Mouse (Mus musculus): ENCODE measurements around the gene Mxd1. TPM values are rescaled to one million over a fixed set of nuclear protein-coding genes. Genes with fewer than 3 reads are reported as not detected.

Gene Mxd1
- total RNA-seq, 1 experiment: 4.0 TPM

GRCm38 (mm10) chr6:86637860-86638259 lies 31.1 kb downstream of the Mxd1 start:
- H3K36me3 ChIP-seq (ENCODE audit: control insufficient read depth, insufficient read depth, low read length, poor library complexity, severe bottlenecking): no peaks in the 10 kb centered on the region
- peaks cover 2 to 4% of the 10 kb centered on the region in 2 experiments; a peak in 1 of 4 replicates for H3K4me1 ChIP-seq (ENCODE audit: control insufficient read depth in 2 of 2, insufficient read depth in 2 of 2, low read length in 2 of 2, poor library complexity in 1 of 2)
- H3K27ac ChIP-seq (ENCODE audit: insufficient read depth, low read depth, low read length, poor library complexity, severe bottlenecking): no peak overlapping the region
- in situ Hi-C loops (cut with MboI; ENCODE audit: low sequenced_read_pairs in 2 of 2, unreplicated experiment in 2 of 2): no loop called here
- TF ChIP-seq ZNF384 (IDR thresholded peaks at IDR 0.05; ENCODE audit: low read depth, low read length): no peak
- TF ChIP-seq ZC3H11A (IDR thresholded peaks at IDR 0.05; ENCODE audit: borderline replicate concordance, low read depth, low read length): no peak
- no peak for TF ChIP-seq MAFK (IDR thresholded peaks at IDR 0.05; ENCODE audit: insufficient read depth, low read depth, low read length)
- TF ChIP-seq HCFC1 (IDR thresholded peaks at IDR 0.05; ENCODE audit: borderline replicate concordance, insufficient read depth, low read length): no peak
- no peak overlapping the region for H3K9ac ChIP-seq (ENCODE audit: insufficient read depth, low read depth, low read length, poor library complexity, severe bottlenecking)
- H3K4me3 ChIP-seq (ENCODE audit: insufficient read depth in 1 of 2, low read depth in 1 of 2, low read length in 2 of 2, poor library complexity in 1 of 2, severe bottlenecking in 1 of 2): no peak overlapping the region
- no peaks in the 10 kb centered on the region for H3K9me3 ChIP-seq (ENCODE audit: control insufficient read depth, insufficient read depth, low read depth, low read length)
- DNase-seq (ENCODE audit: low read depth, low spot score): no peak

GRCm38 (mm10) chr6:86637171-86637835 lies 31.7 kb downstream of the Mxd1 start:
- H3K36me3 ChIP-seq (ENCODE audit: control insufficient read depth, insufficient read depth, low read length, poor library complexity, severe bottlenecking): no peaks in the 10 kb centered on the region
- in situ Hi-C loops (cut with MboI; ENCODE audit: low sequenced_read_pairs in 2 of 2, unreplicated experiment in 2 of 2): no loop called here
- no peak overlapping the region for H3K27ac ChIP-seq (ENCODE audit: insufficient read depth, low read depth, low read length, poor library complexity, severe bottlenecking)
- no peak for TF ChIP-seq ZC3H11A (IDR thresholded peaks at IDR 0.05; ENCODE audit: borderline replicate concordance, low read depth, low read length)
- TF ChIP-seq HCFC1 (IDR thresholded peaks at IDR 0.05; ENCODE audit: borderline replicate concordance, insufficient read depth, low read length): no peak
- no peak for TF ChIP-seq MAFK (IDR thresholded peaks at IDR 0.05; ENCODE audit: insufficient read depth, low read depth, low read length)
- TF ChIP-seq CHD2 (IDR thresholded peaks at IDR 0.05; ENCODE audit: low read depth, low read length): no peak
- no peak for TF ChIP-seq ZNF384 (IDR thresholded peaks at IDR 0.05; ENCODE audit: low read depth, low read length)
- no peak overlapping the region for H3K4me3 ChIP-seq (ENCODE audit: insufficient read depth in 1 of 2, low read depth in 1 of 2, low read length in 2 of 2, poor library complexity in 1 of 2, severe bottlenecking in 1 of 2)
- H3K9ac ChIP-seq (ENCODE audit: insufficient read depth, low read depth, low read length, poor library complexity, severe bottlenecking): no peak overlapping the region
- no peaks in the 10 kb centered on the region for H3K9me3 ChIP-seq (ENCODE audit: control insufficient read depth, insufficient read depth, low read depth, low read length)
- peaks cover 2 to 4% of the 10 kb centered on the region in 2 experiments; a peak in 1 of 4 replicates for H3K4me1 ChIP-seq (ENCODE audit: control insufficient read depth in 2 of 2, insufficient read depth in 2 of 2, low read length in 2 of 2, poor library complexity in 1 of 2)
- DNase-seq (ENCODE audit: low read depth, low spot score): no peak

GRCm38 (mm10) chr6:86636495-86636894 lies 32.5 kb downstream of the Mxd1 start:
- DNase-seq (ENCODE audit: low read depth, low spot score): no peak
- H3K9me3 ChIP-seq (ENCODE audit: control insufficient read depth, insufficient read depth, low read depth, low read length): no peaks in the 10 kb centered on the region
- peaks cover 2 to 4% of the 10 kb centered on the region in 2 experiments; a peak in 1 of 4 replicates for H3K4me1 ChIP-seq (ENCODE audit: control insufficient read depth in 2 of 2, insufficient read depth in 2 of 2, low read length in 2 of 2, poor library complexity in 1 of 2)
- no peak overlapping the region for H3K27ac ChIP-seq (ENCODE audit: insufficient read depth, low read depth, low read length, poor library complexity, severe bottlenecking)
- no peak for TF ChIP-seq ZNF384 (IDR thresholded peaks at IDR 0.05; ENCODE audit: low read depth, low read length)
- no peak for TF ChIP-seq CHD2 (IDR thresholded peaks at IDR 0.05; ENCODE audit: low read depth, low read length)
- TF ChIP-seq MAFK (IDR thresholded peaks at IDR 0.05; ENCODE audit: insufficient read depth, low read depth, low read length): no peak
- no peak for TF ChIP-seq ZC3H11A (IDR thresholded peaks at IDR 0.05; ENCODE audit: borderline replicate concordance, low read depth, low read length)
- TF ChIP-seq HCFC1 (IDR thresholded peaks at IDR 0.05; ENCODE audit: borderline replicate concordance, insufficient read depth, low read length): no peak
- in situ Hi-C loops (cut with MboI; ENCODE audit: low sequenced_read_pairs in 2 of 2, unreplicated experiment in 2 of 2): no loop called here
- H3K9ac ChIP-seq (ENCODE audit: insufficient read depth, low read depth, low read length, poor library complexity, severe bottlenecking): no peak overlapping the region
- no peak overlapping the region for H3K4me3 ChIP-seq (ENCODE audit: insufficient read depth in 1 of 2, low read depth in 1 of 2, low read length in 2 of 2, poor library complexity in 1 of 2, severe bottlenecking in 1 of 2)
- no peaks in the 10 kb centered on the region for H3K36me3 ChIP-seq (ENCODE audit: control insufficient read depth, insufficient read depth, low read length, poor library complexity, severe bottlenecking)

DNA sequence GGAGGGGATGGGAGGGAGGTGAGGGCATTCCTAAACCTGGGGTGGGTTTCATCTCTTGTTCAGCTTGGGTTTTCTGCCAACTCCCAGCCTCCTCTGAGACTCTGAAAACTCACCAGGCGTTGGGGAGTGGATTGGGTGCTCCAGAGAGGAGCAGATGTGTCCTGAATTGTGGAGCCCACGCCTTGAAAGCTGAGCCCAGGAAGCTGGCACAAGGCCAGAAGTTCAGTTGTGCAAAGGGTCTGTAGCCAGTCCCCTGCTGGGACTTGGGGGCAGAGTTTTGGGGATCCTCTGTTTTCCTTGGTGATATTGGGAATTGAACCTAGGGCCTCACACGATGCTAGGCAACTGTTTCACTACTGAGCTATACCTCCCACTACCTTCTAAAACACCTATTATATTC lies 38.8 kb downstream of the Mxd1 start:
- in situ Hi-C loops (cut with MboI; ENCODE audit: low sequenced_read_pairs in 2 of 2, unreplicated experiment in 2 of 2): no loop called here
- Histone ChIP-seq H3K4me1 (ENCODE audit: control insufficient read depth in 2 of 2, insufficient read depth in 2 of 2, low read length in 2 of 2, poor library complexity in 1 of 2) (peaks cover 0 to 8% of the 10 kb centered on the region in 2 experiments; a peak in 1 of 4 replicates), H3K36me3 (ENCODE audit: control insufficient read depth, insufficient read depth, low read length, poor library complexity, severe bottlenecking) (no peaks in the 10 kb centered on the region), H3K9me3 (ENCODE audit: control insufficient read depth, insufficient read depth, low read depth, low read length) (no peaks in the 10 kb centered on the region), H3K4me3 (ENCODE audit: insufficient read depth in 1 of 2, low read depth in 1 of 2, low read length in 2 of 2, poor library complexity in 1 of 2, severe bottlenecking in 1 of 2) (no peak overlapping the region), H3K9ac (ENCODE audit: insufficient read depth, low read depth, low read length, poor library complexity, severe bottlenecking) (no peak overlapping the region), H3K27ac (ENCODE audit: insufficient read depth, low read depth, low read length, poor library complexity, severe bottlenecking) (no peak overlapping the region)
- TF ChIP-seq CHD2 (IDR thresholded peaks at IDR 0.05; ENCODE audit: low read depth, low read length) (no peak), ZC3H11A (IDR thresholded peaks at IDR 0.05; ENCODE audit: borderline replicate concordance, low read depth, low read length) (no peak)
- DNase-seq (ENCODE audit: low read depth, low spot score): no peak

DNA sequence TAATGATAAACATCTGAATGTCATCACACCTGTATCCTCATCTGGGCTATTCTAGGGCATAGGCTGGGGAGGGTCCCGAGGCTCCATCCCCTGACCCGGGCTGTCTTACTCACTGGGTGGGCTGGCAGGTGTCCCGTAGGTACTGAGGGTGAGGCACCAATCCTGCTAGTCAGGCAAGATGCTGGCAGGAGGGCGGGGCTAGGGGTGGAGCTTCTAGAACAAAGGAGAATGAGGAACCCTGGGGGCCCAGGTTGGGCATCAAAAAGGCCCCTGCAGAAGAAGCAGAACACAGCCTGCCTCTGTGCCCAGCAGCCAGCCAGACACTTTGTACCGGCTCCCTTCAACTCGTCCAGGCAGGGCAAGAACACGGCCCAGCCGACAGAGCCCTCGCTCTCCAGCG lies 41.0 kb downstream of the Mxd1 start, which contains the start of gene Asprv1:
Asprv1 (plus strand) TSS at position 219 of the 400 bp plus-strand sequence.
- Histone ChIP-seq H3K9me3 (ENCODE audit: control insufficient read depth, insufficient read depth, low read depth, low read length) (no peaks in the 10 kb centered on the region), H3K4me1 (ENCODE audit: control insufficient read depth in 2 of 2, insufficient read depth in 2 of 2, low read length in 2 of 2, poor library complexity in 1 of 2) (peaks cover 5 to 10% of the 10 kb centered on the region in 2 experiments; a peak in 2 of 4 replicates), H3K36me3 (ENCODE audit: control insufficient read depth, insufficient read depth, low read length, poor library complexity, severe bottlenecking) (no peaks in the 10 kb centered on the region), H3K4me3 (ENCODE audit: insufficient read depth in 1 of 2, low read depth in 1 of 2, low read length in 2 of 2, poor library complexity in 1 of 2, severe bottlenecking in 1 of 2) (no peak within 1 kb of the TSS), H3K9ac (ENCODE audit: insufficient read depth, low read depth, low read length, poor library complexity, severe bottlenecking) (no peak within 1 kb of the TSS), H3K27ac (ENCODE audit: insufficient read depth, low read depth, low read length, poor library complexity, severe bottlenecking) (no peak within 1 kb of the TSS)
- DNase-seq (ENCODE audit: low read depth, low spot score): no peak
- no peak for TF ChIP-seq ZC3H11A (IDR thresholded peaks at IDR 0.05; ENCODE audit: borderline replicate concordance, low read depth, low read length)
- no peak for TF ChIP-seq MAFK (IDR thresholded peaks at IDR 0.05; ENCODE audit: insufficient read depth, low read depth, low read length)
- no peak for TF ChIP-seq HCFC1 (IDR thresholded peaks at IDR 0.05; ENCODE audit: borderline replicate concordance, insufficient read depth, low read length)
- no peak for TF ChIP-seq ZNF384 (IDR thresholded peaks at IDR 0.05; ENCODE audit: low read depth, low read length)
- TF ChIP-seq CHD2 (IDR thresholded peaks at IDR 0.05; ENCODE audit: low read depth, low read length): no peak
- in situ Hi-C loops (cut with MboI; ENCODE audit: low sequenced_read_pairs in 2 of 2, unreplicated experiment in 2 of 2): no loop called here
